Mouse (Mus musculus) liver, adult 2 months (tissue): ENCODE data around the gene Slc17a3.

Experiments
- CTCF ChIP-seq: fragments of 200-500 bp; IDR thresholded peaks from 2 replicates; pipeline ENCODE4 v1.5.1; 2011; ENCODE audit warnings: low read depth, low read length, control low read depth
- POLR2A ChIP-seq: fragments of 200-500 bp; IDR thresholded peaks from 2 replicates; pipeline ENCODE4 v1.6.1; 2011; ENCODE audit warnings: low read length, control low read depth; ENCODE audit not compliant: insufficient read depth; ENCODE audit errors: extremely low read depth

DNA sequence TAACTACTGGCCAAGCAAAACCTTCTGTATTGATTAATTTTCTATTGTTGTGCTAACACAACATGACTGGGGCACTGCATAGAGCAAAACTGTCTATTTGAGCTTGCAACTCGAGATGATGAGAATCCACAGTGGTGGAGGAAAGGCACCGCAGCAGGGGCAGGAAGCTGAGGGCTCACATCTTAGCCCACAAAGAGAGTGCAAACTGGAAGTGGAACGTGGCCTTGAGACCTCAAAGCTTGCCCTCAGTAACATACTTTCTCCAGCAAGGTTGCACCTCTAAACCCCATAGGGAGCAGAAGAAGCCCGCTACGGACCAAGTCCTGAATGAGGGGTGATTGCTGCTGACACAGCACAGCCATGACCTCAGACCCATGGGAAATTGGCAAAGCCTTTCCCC, 70.9 kb downstream of the Slc17a3 start:
- TF ChIP-seq CTCF: no peak
- TF ChIP-seq POLR2A: no peak
